Mouse (Mus musculus) bone marrow macrophage, adult 2 months (primary cell): ENCODE data around the gene C1qtnf5.

ENCODE experiments used
- CTCF ChIP-seq: IDR thresholded peaks from 2 replicates; pipeline ENCODE4 v1.5.1; 2012; ENCODE audit warnings: low read depth, mild to moderate bottlenecking, low read length, moderate library complexity
- POLR2A ChIP-seq: IDR thresholded peaks from 2 replicates; pipeline ENCODE4 v1.6.1; 2012; ENCODE audit warnings: mild to moderate bottlenecking, low read depth, low read length, borderline replicate concordance

GRCm38 (mm10) chr9:44144718-44145060 is 37.6 kb downstream of the C1qtnf5 start:
- TF ChIP-seq CTCF (no peak), POLR2A (no peak)
